Mouse (Mus musculus) fat pad, adult 2 months (tissue): Measurements from ENCODE around the gene Stxbp6.
"Not testable (repeated sequence)": the region's sequence is repeated elsewhere in the genome, so short reads cannot be mapped to it uniquely, and the experiment has no call there.

Source experiments
- DNase-seq: peaks from one replicate; pipeline ENCODE4 v3.0.0-alpha.2; 2011; ENCODE audit warnings: low read depth, low spot score; ENCODE audit errors: extremely low read depth

The Stxbp6 gene

DNA sequence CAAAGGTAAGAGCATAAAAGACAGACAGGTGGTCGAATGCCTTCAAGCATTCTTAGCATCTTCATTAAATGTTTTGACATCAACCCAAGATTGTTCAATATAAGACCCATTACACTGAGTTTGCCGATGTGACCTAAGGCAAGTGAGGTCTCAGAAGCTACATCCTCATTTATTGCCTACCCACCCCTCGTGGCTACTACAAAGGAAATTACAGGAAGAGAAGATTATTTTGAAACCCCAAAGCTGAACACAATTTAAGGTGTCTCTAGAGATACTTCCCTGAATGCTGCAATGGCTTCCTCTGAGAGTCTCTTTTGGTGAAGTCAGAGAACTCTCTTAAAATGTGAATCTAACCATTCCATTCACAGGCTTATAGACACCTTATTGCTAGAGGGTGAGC, 16.5 kb downstream of the Stxbp6 start:
- DNase-seq, result no peak

DNA sequence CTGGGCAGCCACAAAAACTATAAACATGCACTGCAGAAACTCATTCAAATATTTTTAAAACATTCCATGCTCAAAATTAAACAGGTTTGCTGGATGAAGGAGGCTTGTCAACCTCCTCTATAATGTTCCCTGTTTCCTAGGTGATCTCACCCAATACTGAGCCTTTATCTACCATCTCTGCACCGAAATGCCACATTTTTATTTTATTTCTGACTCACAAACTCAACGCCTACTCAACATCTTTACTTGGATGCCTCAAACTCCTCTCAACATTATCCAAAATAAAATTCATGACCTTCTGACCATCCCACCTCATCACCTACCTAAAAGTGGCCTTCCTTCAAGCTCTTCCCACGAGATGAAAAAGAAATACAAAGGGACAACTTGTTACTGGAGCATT, 18.1 kb downstream of the Stxbp6 start:
- no peak for DNase-seq

DNA sequence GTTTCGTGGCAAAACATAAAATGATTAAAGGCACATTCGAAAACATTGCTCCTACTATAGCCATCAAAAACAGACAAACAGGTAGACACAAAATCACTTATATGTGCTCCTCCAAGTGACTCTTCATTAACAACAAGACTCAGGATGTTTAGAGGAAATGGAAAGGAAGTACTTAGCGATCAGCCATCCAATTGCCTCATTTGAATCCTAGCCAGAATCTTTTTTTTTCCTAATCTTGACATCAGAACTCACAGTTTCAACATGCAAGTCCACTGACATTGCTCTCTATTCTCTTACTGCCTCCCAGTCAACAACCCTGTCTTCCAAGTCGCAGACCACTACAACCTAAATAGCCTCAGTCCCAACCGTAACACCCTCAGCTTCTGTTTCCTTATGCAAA, 21.2 kb downstream of the Stxbp6 start:
- no peak for DNase-seq

DNA sequence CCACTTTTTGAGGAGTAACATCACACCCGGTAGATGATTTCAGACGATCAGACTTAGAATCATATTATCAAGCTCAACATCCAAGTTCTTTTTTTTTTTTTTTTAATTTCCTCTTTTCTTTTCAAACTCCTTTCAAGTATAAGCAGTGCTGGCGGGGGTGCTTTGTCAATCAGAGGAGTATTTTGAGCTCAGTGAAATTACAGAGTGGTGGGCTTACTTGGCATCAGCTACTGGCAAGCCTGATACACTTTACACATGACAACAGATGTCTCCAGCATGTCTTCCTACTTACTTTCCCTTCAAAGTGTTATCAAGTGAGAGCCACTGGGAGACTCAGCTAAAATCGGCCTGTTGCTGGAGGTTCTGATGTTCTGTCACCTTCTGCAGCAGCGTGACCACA, 21.6 kb downstream of the Stxbp6 start:
- no peak for DNase-seq

DNA sequence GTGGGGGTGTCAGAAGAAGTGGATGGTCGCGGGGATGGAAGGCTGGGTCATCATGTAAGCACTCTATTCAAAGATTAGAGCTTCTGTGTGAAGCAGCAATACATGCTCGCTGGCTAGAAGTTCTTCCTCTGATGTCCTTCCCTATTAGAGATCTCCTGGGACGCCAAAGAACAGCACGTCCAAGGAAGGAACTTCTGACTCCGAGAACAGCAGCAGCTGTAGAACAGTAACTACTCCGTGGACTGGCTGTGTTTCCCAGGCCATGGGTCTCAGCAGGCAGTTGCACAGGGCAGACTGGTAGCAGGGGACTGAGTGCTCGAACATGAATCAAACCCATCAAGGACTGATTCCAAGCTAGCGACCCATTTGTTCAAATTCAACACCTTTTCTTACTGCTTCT, 24.6 kb downstream of the Stxbp6 start:
- DNase-seq, result no peak

DNA sequence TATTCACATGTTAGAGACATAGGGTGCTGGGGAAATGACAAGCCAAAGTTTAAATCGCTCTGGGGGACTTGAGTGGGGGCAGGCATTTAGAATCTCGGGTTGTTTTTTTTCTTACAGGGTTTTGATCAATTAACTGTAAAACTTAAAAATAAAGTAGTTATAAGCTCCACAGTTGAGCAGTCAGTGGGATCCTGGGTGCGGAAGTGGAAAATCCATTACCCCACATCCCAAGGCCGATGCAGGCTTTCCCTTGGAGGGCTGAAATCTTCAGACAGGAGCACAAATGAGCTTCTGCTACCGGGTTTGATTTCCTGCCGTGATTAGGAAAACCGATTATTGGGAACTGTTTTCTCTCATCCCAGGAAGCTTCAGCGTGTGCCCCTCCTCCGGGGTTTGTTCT, 26.8 kb downstream of the Stxbp6 start:
- not testable (repeated sequence) for DNase-seq

DNA sequence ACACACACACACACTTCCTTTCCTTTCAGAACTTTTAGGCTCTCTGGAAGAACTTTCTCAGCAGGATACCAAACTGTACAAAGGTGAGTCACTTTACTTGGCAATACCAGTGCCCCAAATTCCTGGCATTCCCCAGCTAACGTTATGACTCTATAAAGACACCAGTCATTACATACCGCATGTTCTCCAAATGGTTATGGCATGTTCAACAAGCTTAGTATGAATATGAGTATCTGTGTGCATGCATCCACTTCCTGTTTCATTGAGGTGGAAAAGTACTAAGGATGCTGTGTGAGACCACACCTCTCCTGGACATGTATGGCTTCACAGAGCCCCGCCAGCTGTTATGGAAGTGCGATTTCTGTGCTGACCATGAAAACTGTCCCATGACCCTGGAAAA, 27.3 kb downstream of the Stxbp6 start:
- no peak for DNase-seq

DNA sequence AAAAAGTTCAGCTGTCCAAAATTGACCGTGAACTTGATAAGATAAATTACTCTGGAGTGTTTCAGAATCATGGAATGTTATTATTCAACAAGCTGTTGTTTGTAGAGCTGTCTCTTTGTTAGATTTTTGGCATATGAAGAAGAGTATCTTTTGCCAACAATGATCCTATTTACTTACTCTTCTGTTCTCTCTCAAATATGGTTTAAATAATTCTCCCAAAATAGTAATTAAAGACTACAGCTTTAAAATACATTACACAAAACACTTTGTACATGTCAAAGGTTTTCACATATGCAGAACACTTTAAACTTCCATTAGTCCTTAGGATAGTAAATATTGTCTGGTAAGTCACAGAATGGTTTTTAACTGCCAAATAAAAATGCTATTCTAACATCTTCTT, 29.9 kb downstream of the Stxbp6 start:
- DNase-seq, result no peak

DNA sequence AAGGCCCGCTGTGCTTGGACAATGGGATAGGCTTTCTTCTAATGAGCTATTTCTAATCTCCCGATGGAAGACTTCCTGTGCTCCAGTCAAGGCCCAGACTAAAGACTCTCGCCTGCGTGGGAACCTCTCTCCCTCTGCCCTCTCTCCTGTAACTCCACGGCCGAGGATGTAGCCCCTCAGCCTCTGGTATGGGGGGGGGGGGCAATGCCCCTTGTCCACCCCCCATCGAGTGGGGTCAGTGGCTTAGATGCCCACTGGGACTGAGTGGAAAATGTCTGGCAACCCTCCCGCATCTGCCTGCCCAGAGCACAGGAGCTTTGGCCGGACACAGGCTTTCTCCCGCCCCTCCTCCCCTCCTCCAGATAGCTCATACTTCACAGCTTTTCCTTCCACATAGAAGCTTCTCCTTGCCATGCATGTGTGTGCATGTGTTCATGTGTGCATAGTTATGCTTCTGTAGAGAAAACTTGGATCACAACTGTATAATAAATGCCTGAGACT, 31.9 kb downstream of the Stxbp6 start:
- no peak for DNase-seq

DNA sequence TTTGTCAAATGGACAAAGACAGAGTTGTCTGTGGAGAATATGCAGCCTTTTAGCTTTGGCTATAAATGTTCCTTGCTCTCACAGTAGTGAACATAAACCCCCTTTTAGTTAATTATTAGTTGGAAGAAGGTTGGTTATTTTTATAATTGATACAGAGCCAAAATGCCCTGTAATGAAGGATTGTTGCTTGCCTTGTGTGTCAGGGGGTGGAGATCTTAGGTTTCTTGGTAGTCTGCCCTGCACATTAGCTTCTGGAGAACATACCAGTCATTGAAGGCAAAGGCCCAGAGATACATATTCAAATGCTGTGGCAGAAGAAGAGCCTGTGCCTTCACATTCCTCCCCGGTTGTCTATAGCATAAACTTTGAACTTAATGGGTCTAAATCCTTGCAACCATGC, 37.0 kb downstream of the Stxbp6 start:
- no peak for DNase-seq

DNA sequence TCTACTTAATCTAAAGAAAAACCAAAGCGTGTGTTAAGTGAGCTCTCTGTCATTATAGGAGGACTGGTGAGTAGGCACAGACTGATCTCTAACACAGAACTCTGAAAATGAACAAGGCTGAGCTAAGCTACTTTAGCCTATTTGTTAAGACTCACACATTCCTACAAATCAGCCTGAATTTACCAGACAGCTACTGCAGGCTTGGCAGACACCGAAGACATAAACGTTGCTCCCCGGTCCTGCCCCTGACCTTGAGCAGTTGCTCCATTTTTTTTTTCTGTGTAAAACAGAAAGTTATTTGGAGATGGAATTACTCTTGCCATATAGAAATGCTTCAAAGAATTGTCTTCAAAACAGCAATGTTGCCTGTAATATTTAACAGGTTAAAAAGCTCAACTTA, 37.4 kb downstream of the Stxbp6 start:
- DNase-seq, result no peak

DNA sequence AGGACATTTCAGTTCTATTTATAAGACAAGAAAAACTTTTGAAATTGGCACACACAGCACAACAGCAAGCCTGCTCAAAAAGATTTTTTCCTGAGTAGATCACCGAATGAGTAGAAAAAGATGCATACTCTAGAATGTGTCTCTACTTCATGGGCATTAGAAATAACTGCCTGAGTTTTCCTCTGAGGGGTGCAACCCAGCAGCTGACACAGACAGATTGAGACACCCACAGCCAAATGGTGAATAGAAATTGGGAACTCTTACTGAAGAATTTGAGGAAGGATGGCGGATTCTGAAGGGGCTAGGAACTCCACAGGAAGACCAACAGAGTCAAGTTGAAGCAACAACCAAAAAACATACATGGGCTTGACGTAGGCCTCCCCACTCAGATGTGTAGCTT, 43.8 kb downstream of the Stxbp6 start:
- no peak for DNase-seq

DNA sequence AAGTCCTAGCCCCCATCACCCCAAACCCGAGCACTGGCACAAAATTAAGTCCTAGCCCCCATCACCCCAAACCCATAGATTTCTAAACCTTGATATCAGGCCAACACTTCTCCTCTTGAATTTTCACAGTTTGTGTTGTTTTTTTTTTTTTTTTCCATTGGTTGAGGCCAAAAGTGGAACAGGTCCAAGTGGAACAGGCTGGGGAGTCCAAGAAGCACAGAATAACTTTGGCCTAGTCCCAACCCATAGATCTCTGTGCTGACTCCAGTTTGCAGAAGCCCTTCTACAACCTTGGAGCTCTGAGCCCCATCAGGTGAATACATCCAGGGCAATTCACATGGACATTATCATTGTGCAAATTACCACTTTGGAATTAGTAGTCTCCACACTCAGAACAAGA, 48.2 kb downstream of the Stxbp6 start:
- DNase-seq, result no peak

DNA sequence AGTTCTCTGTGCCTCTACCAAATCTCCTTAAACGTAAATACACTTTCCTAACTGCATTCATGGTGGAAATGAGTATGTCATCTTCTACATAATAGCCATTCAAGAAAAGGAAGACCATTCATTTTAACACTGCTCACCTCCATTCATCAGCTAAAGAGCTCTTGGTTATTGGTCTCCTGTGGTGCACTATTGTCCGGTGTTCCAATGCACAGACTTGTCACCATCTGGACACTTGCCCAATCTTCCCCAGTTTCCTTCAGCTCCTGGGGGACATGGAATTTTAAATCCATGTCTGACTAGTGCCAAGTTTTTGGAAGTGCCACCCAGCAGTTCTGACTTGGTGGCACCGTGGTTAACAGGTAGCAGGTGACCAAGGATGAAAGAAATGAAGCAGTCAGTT, 54.5 kb downstream of the Stxbp6 start:
- DNase-seq, result no peak

DNA sequence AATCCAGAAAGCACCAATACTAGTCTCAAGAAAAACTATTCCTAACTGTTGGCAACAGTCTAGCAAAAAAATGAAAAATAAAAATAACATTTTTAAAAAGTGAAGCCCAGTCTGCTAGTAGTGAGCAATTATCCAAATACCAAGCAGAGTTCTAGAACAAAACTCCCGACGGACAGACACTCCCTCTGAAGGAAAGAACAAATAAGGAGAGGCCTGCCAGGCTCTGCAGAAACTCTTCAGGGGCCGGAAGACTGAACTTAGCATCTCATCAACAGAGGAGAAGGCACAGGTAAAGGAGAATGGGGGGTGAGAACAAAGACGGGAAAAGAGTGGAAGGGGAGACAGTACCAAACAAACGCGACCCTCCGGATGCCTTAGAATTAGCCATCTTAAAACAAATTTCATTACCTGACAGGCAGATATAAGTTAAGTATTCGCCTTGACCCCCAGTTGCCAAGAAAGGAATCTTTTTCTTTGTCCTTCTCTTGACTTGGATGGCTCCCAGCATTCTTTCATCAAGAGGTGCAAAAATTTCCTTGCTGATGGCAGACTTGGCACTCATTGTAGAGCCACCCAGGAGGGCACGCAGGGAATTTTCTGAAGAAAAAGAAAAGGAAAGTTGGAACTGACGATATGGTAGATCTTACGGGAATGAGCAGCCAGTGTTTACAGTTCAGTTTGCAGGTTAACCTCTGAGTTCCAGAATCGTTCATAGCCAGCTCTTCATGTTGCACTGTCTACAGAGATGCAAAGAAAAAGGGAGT, 55.3 kb downstream of the Stxbp6 start:
- no peak for DNase-seq

DNA sequence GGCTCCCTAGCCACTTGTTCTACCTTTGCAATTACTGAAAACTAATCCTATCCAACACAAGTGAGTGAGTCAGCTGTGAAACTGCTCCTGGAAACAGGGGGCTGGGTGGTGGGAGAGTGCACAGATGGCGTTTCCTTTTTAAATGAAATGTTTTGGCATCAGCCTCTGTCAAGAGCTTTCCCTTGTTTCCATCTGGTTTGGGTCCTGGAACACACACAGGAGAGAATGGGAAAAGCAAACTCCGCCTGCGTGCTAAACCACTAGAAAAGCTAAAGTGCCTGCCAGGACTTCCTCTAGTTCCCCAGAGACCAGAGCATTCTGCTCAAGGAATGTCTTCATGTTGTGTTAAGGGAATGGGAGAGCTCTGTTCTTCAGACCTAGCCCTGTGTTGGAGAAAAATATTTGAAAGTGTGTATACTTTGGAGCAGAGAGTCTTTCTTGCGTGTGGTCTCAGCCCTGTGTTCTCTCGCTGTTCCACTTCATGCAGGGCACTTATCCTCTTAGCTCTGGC, 61.2 kb downstream of the Stxbp6 start:
- DNase-seq, result no peak

DNA sequence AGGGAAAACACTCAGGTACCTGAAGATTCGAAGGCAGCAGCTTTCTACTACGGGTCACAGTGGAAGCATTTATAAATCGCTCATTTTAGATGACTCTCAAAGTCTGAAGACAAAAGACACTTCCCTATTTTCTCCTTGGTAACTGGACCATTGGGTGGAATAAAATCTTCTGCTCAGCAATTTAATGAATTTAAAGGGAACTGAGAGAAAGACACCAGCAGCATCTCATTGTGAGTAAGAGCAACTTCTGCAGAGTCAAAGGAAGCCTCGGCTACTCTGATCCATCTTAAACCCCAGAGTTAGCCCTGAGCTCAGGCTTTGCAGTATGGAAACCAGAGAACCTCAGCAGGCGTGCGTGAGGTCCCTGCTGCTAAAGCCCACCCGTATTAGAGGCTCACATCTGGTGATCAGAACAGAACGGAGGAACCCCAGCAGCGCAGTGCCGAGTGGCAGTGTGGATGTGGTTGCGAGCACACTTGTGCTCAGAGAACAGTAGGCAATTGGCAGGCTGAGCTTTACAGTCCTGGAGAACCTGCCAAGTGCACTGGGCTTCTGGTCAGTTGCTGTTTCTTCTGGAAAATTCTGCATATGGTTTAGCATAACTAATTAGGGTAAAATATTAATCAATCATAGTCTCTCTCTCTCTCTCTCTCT, 62.9 kb downstream of the Stxbp6 start:
- DNase-seq, result no peak

DNA sequence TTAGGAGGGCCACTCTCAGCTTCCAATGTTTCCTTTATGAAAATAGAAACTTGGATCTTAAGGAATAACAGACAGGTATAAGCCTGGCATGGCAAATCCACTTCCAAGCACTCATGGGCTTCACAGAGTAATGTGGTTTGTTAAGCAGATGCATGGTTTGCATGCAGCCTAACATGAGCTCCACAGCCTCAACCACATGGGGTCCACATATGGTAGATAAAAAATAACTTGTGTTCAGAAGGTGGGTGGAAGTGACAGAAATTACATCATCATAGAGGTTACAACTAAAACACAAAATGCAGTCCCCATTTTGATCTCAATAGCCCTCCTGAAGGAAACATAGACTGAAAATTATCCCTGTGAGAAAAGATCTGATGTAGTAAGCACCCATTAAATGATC, 63.5 kb downstream of the Stxbp6 start:
- DNase-seq, result no peak

DNA sequence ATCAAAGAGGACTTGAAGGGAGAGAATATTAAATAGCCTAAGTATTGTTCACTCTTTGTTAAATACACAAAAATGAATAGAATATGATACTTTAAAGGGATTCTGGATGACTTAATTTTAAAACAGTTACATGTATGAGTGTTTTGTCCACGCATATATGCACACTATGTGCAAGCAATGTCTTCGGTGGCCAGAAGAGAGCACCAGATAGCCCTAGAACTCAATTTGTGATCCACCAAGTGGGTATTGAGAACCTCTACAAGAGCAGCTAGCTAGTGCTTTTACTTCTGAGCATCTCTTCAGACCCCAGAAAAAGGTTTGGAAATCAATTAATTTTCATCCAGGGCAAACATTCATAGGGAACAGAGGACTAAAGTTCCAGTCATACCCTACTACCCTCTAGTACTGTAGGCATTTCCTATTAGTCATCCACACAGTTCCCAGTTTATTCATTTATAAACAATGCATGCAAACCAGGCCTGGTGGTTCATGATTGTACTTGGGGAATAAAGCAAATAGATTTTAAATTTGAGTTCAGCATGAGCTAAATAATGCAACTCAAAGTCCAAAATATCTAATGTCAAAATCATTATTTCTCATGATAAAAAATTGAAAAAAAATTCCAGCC, 64.4 kb downstream of the Stxbp6 start:
- no peak for DNase-seq

DNA sequence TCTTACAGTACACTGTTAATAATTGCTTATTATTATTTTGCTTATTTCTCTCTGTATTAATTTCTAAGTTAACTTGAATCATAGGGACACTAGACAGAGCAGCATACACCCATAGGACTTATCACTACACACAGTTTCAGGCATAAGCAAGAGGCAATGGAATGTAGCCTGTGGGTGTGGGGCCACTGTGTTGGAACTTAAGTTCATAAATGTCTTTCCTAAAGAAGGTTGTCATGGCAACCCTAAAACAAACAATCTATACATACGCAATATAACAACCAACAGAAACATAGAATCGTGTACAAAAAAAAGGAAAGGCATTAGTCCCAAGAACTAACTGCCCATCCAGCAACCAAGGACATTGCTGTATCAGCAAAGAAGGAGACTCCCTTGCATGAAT, 67.9 kb downstream of the Stxbp6 start:
- no peak for DNase-seq

DNA sequence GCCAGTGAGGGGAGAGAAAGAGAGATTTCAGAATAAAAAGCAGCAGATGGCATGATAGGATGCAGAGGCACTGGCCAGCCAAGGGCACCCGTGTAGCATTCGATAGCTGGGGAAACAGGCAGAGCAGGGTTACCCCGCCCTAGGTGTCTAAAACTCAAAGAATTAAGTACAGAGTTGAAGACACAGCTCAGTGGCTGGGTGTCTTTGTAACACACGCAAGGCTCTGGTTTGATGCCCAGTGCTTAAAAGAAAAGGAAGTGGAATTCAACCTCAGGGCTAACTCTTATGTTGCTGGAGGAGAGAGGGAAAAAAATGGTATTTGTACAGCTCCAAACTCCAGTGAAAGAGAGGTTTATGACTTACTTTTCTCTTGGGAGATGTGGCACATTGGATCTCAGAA, 68.5 kb downstream of the Stxbp6 start:
- no peak for DNase-seq

DNA sequence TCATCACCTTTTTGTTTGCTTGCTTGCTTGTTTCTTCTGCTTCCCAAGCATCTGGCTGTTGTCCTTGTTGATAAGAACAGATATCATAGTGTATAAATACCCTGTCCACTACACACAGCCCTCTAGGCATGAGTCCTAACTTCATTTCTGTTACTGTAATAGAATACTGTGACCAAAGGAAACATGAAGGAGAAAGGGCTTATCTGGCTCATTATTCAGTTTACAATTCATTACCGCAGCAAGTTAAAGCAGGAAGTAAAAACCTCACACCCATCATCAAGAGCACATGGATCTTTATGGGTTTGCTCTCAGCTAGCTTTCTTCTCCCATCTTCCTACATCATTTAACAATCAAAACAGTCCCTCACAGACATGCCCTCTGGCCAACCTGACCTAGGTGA, 72.5 kb downstream of the Stxbp6 start:
- DNase-seq, result no peak
